Mouse (Mus musculus): ENCODE measurements around the gene Crlf3.

Gene Crlf3

DNA sequence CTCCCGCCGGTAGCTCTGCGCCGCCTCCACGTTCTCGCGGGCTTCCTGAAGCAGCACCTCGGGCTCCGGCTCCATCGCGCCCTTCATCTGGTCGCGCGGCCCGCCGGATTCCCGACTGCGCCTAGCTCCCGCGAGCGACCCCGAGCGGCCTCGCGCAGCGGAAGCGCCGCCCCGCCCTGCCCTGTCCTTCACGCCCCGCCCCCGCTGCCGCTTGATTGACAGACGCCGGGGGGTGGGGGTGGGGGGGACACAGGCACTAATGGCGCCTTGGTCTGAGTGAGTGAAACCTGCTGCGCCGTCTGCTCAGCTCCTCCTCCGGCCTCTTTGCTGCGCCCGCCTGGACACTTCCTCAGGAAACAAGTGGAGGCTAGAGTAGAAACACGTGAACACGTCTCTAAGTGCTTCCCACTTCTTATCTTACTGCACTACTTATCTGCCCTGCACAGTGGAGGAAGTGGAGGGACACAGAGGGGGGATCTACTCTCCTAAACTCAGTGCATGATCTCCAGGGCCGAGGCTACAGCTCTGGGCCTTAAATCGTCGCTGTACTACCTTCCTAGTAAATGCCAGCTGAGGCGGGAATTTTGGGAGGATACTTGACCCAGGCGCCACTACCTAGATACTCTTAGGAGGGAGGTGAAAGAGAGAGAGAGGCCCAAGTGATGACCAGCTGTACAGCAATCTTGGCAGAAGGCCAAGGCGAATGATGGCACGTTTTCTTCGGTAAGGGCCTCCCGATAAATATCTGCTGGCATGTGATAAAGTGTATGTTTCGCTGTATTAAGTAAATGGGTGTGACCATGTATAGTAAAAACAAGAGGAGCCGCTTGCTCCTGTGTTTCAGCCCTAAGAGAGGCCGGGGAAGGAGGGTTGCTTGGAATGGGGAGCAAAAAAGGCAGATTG is at the start of gene Crlf3:
Gene Crlf3, minus strand, starts transcription at position 166 of the 903 bp plus-strand sequence.
- DNase-seq (ENCODE audit: low read depth, low spot score), result peak; percentile 94

DNA sequence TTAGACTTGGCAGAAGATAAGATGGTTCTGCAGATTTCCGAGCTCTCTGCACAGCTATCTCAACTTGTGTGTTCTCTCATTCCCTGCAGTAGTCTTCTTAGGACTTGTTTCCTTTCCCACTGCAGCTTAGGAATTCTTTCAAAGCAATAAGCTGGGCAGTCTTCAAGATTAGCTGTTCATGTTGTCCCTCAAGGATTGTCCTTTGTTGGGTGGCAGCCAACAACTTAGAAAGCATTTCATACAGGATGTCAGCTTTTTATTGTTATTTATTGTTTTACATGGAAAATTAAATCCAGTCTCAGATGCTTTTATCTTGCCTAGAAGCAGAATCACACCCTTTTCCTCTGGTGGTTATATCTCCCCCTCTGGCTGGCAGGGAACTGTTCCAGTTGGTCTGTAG is 35.6 kb upstream of the Crlf3 start:
- DNase-seq (ENCODE audit: low read depth, low spot score), result no peak

DNA sequence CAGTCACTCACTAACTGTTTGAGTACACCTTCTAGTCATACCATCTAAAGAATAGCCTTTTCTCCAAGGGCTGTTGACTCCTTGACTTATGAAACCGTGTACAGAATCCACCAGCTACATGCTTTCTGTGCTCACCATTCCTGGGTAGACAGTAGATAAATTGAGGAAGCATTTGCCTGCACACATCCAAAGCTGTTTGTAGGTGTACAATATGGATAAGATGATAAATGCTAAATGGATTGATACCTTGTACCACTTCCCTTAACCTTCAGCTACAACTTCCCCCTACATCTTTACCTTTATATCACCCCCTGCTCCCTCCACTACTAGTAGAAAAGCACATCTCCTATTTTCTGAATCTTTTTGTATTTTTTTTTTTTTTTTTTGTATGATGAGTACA is 23.6 kb upstream of the Crlf3 start:
- DNase-seq (ENCODE audit: low read depth, low spot score), result no peak

DNA sequence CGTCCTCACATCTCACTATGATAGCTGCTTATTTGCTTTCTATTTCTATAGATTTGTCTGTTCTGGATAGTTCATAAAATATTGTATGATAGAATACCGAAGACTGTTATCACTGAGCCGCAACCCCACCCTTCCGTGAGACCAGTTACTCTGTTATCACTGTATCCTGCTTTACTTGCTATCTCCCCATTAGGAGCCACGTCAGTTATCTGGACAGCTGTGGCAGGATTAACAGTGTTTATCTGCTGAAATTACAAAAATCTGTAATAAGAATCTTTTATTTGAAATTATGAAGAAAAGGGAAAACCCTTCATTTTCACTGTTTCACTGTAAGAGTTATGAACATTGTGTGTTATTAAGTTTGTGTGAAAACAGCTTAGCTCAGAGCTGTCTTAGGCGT is 20.5 kb upstream of the Crlf3 start:
- no peak for DNase-seq (ENCODE audit: low read depth, low spot score)

DNA sequence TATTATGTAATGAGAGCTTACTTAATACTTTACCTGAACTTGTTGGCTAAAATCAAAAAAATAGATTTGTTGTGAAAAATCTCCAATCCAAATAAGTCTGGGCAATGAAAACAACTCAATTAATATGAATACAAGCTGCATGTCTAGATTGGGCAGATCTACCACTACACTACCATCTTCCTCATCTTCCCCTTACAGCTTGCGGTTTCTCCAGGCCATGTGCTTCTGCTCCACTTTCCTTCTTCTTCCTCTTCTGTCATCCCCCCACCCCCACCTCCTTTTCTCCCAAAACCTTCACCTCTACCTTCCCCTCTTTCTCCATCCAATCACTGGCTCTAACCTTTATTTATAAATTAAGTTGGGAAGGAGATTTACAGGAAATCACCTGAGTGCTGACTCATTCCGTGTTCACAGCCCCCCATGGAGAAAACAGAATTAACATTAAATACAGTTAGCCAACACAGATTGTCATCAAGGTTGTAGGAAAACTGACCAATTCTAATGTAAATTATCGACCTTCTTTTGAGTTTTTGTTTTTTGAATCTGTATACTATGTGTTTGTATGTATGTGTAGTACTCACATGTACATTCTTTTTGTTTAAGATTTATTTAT is 17.8 kb upstream of the Crlf3 start:
- no peak for DNase-seq (ENCODE audit: low read depth, low spot score)

DNA sequence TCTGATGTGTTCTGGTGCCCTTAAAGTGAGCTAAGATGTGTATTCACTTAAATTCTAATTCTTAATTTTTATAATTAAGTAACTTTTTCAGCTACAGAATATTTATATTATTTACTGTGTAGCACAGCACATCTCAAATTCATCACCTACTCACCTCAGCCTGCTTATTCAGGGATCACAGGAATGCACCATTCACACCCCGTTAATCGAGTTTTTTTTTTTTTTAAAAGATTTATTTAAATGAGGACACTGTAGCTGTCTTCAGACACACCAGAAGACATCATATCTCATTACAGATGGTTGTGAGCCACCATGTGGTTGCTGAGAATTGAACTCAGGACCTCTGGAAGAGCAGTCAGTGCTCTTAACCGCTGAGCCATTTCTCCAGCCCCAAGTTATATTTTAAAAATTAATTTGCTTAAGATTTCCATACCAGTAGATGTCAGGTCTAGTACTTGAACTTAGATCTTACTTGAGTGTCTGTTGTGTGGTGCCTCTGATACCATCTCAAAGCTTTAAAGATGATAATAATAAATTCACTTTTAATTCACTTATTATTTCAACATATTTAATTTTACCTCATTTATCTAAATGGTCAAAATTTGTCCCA is 9.9 kb upstream of the Crlf3 start:
- DNase-seq (ENCODE audit: low read depth, low spot score), result no peak

DNA sequence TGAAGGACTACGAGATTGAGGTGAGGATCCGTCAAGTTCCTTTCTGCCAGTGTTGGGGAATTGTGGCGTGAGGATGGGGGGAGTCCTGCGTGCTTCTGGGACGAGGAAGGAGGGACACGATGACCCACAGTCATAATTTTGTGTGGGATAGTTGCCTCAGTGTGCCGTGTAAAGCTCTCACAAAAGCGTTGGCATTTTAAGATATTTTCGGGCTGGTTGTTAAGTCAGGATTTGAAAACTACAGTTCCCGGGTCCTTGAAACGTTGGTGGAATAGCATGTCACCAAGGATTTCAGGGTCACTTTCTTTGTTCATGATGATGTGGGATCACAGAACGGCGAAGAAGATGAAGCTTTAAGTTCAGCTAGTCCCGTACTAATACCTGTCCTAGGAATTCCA is 9.0 kb upstream of the Crlf3 start:
- DNase-seq (ENCODE audit: low read depth, low spot score), result no peak

DNA sequence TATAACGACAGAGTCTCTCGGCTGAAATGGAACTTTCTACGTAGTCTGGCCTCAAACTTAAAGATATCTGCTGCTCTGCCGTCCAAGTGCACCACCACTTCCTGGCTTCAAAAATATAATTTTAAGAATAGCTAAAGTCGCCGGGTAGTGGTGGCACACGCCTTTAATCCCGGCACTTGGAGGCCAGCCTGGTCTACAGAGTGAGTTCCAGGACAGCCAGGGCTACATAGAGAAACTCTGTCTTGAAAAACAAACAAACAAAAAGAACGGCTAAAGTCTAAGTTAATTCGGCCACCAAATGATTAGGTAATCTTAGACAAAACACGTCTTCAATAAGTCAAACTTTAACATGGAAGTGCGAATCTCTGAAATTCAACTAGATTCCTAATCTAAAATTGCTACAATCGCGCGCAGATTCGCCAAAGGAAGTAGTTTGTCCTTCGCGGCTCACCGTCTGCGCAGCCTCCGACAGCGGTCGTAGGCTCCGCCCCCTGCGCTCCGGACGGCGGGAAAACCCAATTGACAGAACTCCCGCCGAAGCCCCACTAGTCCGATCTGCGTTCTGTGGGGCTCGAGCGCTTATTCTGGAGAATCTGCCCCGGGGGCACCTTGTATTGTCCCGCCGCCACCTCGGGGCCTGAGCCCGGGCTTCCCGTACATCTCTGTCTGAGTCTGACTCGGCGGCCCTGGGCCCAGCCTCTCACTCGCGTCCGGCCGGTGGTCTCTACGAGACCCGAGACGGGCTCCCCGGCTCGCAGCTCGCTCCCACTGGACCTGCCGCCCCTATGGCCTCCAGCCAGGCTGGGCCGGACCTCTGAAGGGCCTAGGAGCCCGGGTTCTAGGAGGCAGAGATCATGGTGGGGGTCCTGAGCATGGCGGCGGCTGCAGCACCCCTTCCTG is 8.4 kb upstream of the Crlf3 start, which contains the start of gene Atad5:
Gene Atad5, plus strand, starts transcription at position 484 of the 900 bp plus-strand sequence.
- DNase-seq (ENCODE audit: low read depth, low spot score), result peak; percentile 93

DNA sequence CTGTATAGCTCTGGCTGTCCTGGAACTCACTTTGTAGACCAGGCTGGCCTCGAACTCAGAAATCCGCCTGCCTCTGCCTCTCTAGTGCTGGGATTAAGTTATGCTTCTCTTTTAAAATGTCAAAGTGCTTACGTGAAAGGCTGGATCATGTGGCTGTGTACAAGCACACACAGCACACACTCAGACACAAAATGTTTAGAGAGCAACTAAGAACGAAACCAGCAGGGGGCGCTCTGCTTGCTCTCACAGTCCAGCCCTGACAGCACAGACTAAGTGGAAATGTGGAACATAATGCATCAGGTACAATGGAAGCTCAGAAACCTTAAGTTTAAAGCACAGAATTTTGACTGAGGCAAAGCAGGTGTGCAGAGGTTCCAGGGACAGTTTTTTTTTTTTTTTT is 6.1 kb upstream of the Crlf3 start:
- DNase-seq (ENCODE audit: low read depth, low spot score), result peak; percentile 94

DNA sequence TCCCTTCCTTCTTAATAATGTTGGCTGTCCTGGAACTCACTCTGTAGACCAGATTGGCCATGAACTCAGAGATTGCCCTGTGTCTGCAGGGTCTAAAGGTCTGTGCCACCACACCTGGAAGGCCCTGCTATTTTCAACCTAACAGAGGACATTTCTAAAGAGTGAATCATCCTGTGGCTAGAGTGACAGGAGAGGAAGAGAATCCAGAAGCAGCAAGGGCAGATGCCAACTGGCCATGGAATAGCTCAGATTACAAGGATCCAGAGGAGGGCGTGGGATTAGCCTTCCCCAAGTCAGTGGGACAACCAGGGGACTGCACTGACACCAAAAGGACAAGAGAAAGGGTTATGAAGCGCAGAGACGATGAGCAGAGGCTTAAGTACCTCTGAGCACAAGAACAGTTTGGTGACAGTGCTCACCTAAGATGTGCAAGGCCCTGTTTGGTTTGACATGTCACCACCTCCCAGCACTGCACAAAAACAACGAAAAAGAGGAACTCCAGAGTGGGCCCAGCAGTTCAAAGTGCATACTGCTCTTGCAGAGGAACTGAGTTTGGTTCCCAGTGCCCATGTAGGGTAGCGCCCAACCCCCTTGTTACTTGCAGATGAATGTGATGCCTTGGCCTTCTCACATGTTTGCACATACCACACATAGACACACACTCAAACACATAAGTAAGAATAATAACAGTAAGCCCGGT is 4.7 kb upstream of the Crlf3 start:
- DNase-seq (ENCODE audit: low read depth, low spot score), result no peak

DNA sequence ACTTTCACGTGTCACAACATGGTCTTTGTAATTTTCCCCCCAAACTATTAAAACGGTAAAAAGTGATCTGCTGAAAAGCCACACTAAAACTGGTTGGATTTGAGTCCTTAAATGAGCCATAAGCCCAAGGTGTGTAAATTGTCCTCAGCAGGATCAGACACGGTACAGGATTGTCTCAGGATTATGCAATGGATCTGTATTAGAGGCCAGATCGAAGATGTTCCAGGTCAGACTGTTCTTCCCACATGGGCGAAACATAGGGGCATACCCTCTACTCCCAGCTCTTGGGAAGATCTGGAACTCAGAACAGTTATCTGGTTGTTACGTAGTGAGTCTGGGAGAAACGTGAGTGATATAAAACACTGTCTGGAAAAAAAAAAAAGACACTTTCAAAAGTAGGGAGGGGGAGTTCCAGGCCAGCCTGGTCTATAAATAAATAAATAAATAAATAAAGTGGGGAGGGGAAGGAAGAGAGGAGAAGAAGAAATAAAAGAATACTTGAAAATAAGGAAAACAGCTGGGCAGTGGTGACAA is 1.1 kb upstream of the Crlf3 start:
- no peak for DNase-seq (ENCODE audit: low read depth, low spot score)

DNA sequence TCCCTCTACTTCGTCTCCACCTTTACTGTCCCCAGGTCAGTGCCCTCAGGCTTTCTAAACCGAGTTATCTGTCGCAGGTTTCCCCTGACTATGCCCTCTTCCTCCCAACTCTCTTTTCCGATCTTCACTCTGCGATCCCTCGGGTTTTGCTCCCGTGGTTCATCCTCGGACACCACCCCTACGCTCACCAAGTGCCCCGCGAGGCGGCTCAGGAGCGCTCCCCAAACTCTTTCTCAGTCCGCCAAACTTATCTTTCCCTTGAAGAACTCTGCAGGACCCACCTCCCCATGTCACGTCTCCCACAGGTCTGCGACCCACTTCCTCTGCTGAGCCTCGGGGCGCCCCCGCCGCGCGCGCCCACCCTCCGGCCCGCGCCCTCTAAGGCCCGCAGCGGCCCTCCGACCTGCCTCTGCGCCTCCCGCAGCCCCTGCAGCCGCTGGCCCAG is 388 bp downstream of the Crlf3 start:
- peak; percentile 28 for DNase-seq (ENCODE audit: low read depth, low spot score)

DNA sequence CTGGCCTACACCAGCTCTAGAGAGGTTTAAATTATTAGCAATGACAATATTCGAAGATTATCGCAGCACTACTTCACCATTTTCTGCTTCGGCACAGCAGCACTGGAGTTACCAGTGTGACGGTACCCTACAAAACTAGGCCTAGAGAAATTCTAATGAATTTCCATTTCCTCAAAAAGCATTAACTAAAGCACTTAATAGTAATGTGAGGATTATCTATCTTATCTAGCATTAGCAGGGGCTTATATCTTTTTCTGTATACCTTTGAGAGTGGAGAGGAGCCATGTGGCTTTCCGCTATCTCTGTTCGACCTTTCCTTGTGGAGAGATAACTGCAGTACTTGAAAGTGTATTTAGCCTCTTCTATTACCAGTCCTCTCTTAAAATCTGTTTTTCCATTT is 1.0 kb downstream of the Crlf3 start:
- DNase-seq (ENCODE audit: low read depth, low spot score), result no peak

DNA sequence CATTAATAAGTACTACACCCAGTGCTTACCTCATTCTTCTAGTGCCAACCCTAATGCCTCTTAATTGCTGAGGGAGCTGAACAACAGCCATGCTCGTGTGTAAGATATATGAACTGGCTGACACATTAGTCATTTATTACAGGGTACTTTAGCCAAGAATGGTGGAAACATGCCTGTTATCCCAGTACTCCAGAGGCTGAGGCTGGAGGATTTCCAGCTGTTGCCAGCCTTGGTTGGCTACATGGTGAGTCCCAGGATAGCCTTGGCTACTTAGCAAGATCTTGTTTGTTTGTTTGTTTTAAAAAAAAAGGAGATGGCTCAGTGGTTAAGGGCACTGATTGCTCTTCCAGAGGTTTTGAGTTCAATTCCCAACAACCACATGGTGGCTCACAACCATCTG is 2.0 kb downstream of the Crlf3 start:
- DNase-seq (ENCODE audit: low read depth, low spot score), result no peak

DNA sequence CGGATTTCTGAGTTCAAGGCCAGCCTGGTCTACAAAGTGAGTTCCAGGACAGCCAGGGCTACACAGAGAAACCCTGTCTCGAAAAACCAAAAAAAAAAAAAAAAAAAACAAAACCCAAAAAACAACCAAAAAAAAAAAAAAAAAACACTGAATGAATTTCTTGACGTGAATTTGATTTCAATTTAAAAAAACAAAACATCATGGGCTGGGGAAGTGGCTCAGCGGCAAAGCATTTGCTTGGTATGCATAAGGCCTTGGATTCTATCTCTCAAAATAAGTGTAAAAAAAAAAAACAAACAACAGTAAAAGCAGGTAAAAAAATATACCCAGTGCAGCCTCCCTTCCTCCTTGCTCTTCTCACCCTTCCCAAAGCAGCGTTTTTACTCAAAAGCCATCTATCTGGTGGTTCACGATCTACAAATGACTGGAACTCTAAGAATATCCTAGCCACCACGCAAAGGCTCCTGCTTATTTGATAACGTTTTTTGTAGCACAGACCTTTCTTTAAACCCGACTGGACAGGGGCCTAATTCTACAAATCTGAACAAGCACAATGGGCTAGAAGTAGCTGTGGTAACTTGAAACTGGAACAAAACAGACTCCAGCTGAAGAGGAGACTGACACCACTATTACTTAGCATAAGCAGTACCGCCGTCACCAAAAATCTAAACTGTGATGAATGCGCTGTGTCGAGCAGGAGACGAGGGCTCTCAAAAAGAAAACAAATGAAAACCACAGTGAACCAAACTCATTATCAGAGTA is 2.8 kb downstream of the Crlf3 start:
- DNase-seq (ENCODE audit: low read depth, low spot score), result no peak

DNA sequence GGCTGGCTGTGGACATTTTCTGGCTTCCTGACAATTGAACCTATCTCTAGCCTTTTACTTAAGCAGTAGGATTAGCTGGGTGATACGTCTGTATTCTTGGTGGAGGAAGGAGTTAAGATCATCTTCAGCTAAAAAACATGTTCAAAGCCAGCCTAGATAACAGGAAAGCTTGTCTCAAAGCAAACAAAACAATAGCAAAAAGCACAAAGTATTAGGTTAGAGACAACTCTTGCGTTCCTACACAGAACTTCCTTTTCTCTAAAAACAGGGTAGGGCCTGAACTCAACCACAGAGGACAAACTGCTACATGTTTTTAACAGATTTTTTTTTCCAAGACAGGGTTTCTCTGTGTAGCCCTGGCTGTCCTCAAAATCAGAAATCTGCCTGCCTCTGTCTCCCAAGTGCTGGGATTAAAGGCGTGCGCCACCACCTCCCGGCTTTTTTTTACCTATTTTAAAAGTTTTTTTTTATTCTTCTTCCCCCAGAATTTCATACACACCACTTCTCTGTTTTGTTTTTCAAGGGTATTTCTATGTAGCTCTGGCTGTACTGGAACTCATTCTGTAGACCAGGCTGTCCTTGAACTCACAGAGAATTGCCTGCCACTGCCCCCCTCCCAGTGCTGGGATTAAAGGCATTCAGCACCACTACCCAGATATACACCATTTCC is 5.0 kb downstream of the Crlf3 start:
- no peak for DNase-seq (ENCODE audit: low read depth, low spot score)

DNA sequence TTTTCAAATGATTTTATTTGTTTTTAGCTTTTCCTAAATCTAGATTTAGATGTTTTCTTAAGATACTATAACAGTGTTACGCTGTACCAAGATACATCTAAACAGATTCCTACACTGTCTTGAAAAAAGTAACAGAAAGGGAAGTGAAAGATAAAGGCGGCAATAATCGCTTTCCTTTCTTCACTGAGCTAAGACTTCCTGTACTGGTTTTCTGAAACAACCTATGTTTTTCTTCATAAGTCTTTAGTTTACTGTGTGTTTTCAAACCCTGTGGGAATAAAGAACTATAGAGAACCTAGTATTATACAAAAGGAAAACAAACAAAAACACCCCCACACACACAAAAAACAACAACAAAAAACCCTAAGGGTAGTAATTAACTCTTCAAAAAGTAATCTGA is 8.4 kb downstream of the Crlf3 start:
- no peak for DNase-seq (ENCODE audit: low read depth, low spot score)

DNA sequence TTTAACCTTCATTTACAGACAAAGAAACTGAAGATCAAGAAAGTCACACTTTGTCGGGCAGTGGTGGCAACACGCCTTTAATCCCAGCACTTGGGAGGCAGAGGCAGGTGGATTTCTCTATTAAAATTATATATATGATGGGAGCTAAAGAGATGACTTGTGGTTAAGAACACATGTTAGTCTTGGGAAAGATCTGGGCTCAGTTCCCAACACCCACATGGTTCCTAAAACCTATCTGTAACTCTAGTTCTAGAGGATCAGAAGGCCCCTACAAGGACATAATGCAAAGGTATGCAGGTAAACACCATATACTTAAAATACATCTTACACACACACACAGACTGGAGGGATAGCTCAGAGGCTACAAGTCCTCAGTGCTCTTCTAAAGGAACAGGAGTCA is 9.8 kb downstream of the Crlf3 start:
- peak; percentile 25 for DNase-seq (ENCODE audit: low read depth, low spot score)

DNA sequence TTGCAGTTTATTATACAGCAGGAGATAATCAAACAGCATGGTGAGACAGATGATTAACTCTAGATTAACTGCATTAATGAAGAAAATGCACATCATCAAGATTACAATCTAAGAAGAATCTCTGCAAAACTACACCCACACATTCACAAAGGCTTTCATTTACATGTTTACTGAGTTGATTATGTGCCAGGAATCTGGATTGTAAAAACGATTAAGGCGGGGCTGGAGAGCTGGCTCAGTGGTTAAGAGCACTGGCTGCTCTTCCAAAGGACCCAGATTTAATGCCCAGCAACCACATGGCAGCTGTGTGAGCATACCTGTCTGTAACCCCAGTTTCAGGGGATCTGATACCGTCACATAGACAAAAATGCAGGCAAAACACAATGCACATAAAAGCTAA is 11.0 kb downstream of the Crlf3 start:
- no peak for DNase-seq (ENCODE audit: low read depth, low spot score)

All from brain, adult 2 months (tissue).